Mouse (Mus musculus) hematopoietic stem cell, adult 5-6 weeks (primary cell): Measurements from ENCODE around the gene Pdhx. TPM values are rescaled to one million over a fixed set of nuclear protein-coding genes. Genes with fewer than 3 reads are reported as not detected.
A peak's percentile ranks its signal among the peaks of the same experiment; 100 is the strongest.

Experiments
- ATAC-seq, 2 experiments: fragments of 125-278 bp in 1 of 2; replicated peaks in 1 of 2; 2 replicates each; pipeline ENCODE4 v1.8.0; 2016 to 2017; ENCODE audit warnings: inconsistent platforms in 2 of 2, mild to moderate bottlenecking in 2 of 2, moderate number of reproducible peaks in 2 of 2, low read depth in 1 of 2, moderate TSS enrichment in 1 of 2; ENCODE audit not compliant: low FRiP score in 2 of 2, poor library complexity in 2 of 2, severe bottlenecking in 2 of 2, insufficient read depth in 1 of 2, low TSS enrichment in 1 of 2
- total RNA-seq: library from RNA; stranded (forward); fragments of 172-1452, 232-1000 nt; gene quantifications from 2 replicates; pipeline ENCODE4 v1.2.3, GENCODE M21; 2017

The Pdhx gene
- total RNA-seq, 1 experiment from 2014 or later: 33.7 TPM

GRCm38 (mm10) chr2:103067552-103068207, 5.6 kb downstream of the Pdhx start:
- ATAC-seq: no peak

- no peak for ATAC-seq
Measured at GRCm38 (mm10) chr2:103066683-103067551, 6.4 kb downstream of the Pdhx start.

GRCm38 (mm10) chr2:103062865-103063264, 10.4 kb downstream of the Pdhx start:
- ATAC-seq: peak; percentile 56 to 89

DNA sequence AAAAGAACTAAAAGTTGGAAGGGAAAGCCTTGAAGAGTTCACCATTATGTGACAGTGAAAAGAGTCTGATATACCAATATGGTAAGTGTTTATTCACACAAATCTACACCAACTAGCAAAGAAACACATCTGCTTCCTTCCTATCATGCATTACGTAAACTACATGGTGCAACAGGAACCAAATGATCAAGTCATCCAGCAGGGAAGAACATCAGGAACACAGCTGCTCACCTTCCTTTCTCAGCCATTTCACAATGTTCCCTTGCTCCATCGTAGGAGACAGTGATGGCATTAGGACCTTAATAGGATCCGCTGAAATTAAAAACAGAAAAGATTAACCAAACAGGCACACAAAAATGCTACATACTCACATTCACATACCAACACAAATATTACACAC, 15.0 kb downstream of the Pdhx start:
- ATAC-seq: no peak; a peak in 1 of 4 replicates

GRCm38 (mm10) chr2:103055820-103056219, 17.5 kb downstream of the Pdhx start:
- no peak for ATAC-seq

DNA sequence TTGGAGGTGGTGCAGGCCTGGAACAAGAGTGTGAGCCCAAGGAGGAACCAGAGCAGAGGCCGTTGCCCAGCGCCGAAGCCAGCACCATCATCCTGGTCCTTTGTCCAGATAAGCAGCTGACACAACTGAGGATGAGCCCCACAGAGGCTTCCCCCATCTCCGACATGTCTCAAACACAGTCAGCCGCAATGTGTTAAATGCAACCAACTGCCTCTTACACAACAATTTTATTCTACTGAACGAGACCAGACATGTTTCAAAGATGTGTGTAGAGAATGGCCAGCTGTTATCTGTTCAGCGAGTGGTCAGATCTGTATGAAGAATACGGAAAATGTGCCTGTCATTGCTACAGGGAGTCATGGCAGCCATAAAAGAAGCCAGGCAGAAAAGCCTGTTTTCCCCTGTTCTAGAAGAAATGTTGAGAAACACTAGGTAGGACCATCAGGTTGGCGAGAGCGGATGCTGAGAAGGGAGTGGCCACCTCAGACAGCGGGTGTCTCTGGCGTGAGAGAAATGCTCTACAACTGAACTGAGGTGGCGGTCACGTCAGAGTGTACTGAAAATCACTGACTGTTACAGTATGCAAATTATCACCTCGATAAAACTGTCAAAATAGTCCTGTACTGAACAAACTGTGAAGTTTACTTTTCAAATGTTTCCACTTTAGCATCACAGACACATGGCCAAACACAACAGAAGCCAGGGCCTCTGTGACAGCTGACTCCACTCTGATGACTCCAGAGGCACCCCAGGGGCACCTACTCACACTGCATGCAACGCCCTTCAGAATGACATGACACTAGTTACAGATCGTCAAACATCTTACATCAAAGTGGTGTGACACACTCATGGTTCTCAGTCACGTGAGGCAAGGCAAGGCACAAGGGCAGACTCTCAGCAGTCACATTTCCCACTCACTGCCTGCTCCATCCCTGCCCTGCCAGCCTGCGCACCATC, 21.1 kb downstream of the Pdhx start:
- ATAC-seq: no peak

DNA sequence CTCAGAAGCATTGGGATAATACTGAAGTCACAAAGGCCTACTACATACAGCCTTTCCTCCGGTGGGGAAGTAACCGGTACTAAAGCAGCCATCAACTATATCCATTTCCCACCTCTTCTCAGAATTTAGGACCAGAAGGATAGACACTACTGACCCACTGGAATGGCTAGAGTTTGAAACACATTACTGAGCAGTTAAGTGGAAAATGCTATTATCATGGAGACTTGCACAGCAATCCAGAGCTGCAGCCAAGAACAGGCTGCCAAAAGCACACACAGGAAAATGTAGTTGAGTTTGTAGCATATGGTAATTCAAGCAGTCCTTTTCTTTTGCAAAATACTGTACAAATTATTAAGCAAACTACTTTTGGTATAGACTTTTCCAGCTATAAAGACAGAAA, 28.0 kb downstream of the Pdhx start:
- no peak for ATAC-seq

DNA sequence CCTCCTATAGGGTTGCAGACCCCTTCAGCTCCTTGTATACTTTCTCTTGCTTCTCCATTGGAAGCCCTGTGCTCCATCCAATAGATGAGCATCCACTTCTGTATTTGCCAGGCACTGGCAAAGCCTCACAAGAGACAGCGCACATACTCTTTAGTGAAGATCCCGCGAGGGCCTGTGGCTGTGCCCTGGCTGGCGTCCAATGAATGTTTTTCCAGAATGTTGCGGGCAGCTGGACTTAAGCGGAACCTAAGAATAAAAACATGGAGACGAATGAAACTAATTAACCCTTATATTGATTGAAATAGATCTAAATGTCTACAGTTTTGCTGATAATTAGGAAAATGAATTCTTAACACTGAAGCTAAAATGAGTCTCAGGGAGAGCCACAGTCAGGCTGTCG, 32.4 kb downstream of the Pdhx start:
- ATAC-seq: no peak

- no peak for ATAC-seq
Measured at GRCm38 (mm10) chr2:103037831-103038230, 35.5 kb downstream of the Pdhx start.

- ATAC-seq: no peak
Measured at GRCm38 (mm10) chr2:103022728-103023127, 50.6 kb downstream of the Pdhx start.

DNA sequence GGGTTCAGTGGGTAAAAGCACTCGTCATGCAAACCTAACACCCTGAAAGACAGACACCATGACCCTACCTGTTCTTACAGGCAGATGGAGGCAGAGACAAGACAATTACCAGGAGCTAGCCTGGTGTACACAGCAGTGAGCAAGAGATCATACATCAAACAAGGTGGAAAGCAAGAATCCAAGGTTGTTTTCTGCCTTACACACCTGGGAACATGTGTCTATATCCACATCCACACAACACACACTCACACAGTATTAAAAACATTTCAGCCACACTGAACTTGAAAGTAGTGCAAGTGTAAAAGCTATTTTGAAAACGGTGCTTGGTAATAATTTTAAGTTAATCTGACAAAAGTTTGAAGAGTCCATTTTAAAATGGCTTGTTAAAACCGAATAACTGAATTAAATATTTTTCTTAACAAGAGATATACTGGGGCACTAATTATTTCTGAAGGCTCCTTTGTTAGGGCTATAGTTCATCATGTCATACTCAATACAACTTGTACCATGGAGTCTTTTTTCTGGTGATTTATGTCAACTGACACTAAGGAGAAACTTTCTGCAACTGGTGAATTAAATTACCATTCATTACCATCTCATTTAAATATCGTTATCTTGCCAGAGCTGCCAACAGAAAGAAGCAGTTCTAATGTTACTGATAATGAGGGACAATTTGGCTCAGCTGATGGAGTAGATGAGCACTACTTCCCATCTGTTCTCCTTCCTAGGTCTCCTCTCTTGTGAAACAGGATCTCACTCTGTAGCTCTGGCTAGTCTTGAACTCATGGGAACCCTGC, 52.9 kb downstream of the Pdhx start:
- ATAC-seq: no peak

GRCm38 (mm10) chr2:103018817-103019494, 54.4 kb downstream of the Pdhx start:
- peak; percentile 71 to 78 for ATAC-seq

DNA sequence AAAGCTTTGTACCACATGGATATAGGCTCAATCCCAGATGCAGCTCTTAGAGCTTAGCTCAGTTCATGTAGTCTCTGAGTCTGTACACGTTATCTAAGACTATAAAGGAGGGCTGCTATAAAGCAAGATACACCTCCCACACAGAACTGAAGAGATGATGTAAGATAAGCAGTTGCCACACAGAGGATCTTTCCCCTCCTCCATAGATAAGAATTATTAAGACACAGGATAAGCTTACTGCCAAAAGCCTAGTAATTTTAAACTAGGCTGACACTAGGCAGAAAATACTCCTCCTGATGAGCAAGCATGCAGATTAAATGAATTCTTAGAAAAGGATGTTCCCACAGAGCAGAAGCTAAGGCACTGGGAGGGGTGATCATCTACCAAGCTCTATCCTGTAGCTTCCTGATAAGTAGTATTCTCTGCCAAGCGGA, 55.9 kb downstream of the Pdhx start:
- no peak for ATAC-seq

DNA sequence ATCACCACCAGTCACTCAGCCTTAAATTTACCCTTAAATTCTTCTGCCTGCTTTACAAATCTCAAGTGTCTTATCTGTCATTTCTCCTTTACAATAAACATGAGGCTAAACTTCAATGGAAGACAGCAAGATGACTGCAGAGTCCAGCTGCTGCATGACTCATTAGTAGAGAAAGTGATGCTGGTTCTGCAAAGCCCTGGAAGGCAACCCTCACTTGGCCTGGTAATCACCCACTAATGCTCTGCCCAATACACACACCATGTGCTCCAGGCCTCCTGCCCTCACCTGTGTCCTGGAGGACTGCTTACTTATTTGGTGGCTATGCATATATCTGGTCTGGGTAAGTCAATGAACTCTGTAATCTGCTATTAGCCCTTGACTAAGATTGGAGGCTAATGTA, 57.2 kb downstream of the Pdhx start:
- no peak for ATAC-seq

GRCm38 (mm10) chr2:103012782-103013575, 60.3 kb downstream of the Pdhx start:
- no peak for ATAC-seq

GRCm38 (mm10) chr2:103008221-103008620, 65.1 kb downstream of the Pdhx start:
- peak in 1 of 2 experiments; percentile 22; a peak in 1 of 4 replicates for ATAC-seq
